Mouse (Mus musculus): ENCODE data around the gene Ndufa4l2. TPM values are rescaled to one million over a fixed set of nuclear protein-coding genes. Genes with fewer than 3 reads are reported as not detected.

The Ndufa4l2 gene
- polyA plus RNA-seq, 2 experiments from 2014 or later: not detected

DNA sequence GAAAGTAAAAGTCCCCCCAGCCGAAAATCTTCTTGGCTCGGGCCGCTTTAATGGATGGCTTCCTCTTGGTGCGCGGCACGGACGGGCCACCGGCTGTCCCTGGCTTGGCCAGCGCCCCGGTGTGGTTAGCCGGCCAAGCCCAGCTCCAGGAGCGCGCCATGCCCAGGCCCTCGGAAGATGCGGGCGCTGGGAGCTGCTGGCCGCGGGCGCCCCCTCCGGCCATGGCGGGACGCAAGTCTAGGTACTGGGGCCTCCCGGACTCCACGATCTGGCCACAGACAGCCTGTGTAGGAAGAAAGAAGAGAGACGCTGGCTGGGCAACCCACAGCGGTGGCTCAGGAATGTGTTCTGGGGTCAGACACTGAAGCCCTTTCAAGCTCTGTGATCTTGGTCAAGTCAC lies 11.9 kb downstream of the Ndufa4l2 start:
- no peak for ATAC-seq

- no peak for ATAC-seq
Observed at GRCm38 (mm10) chr10:127527481-127527880, 12.7 kb downstream of the Ndufa4l2 start.

DNA sequence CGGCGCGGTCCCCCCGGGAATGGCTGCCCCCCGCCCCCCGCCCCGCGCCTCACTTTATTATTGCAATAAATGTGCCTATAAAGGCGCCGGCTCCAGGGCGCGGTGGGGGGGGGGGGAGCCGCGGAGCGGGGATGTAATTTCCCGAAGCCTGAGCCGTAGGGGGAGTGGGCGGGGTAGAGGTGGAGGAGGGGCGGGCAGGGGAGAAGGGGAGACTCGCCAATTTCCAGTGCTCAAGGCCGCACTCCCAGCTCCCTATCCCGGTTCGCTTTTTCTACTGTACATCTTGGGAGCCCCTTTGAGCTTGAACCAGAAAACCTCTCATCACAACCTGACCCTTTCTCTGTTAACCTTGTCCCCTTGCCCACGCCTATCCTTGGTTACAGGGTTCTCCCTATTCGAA lies 16.2 kb downstream of the Ndufa4l2 start:
- no peak for ATAC-seq

DNA sequence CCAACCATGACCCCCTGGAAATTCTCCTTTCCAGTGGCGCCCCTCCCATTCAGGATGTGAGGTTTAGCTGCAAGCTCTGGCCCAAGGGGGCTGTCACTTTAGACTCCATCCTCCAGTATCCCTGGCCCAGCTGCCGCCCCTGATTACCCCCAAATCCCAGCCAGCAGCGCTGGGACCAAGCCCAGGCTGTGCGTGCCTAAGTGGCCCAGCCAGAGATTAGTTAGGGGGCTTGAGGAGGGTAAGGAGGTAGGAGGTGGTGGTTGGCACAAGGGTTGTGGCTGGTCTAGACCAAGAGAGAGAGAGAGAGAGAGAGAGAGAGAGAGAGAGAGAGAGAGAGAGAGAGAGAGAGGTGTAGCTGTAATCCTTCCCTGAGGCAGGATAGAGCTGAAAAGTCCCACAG lies 16.8 kb downstream of the Ndufa4l2 start:
- ATAC-seq: no peak

- ATAC-seq: no peak
Observed at GRCm38 (mm10) chr10:127534036-127534928, 19.5 kb downstream of the Ndufa4l2 start, which contains the start of gene Nxph4. Gene Nxph4, minus strand, starts transcription at chr10:127534559.

DNA sequence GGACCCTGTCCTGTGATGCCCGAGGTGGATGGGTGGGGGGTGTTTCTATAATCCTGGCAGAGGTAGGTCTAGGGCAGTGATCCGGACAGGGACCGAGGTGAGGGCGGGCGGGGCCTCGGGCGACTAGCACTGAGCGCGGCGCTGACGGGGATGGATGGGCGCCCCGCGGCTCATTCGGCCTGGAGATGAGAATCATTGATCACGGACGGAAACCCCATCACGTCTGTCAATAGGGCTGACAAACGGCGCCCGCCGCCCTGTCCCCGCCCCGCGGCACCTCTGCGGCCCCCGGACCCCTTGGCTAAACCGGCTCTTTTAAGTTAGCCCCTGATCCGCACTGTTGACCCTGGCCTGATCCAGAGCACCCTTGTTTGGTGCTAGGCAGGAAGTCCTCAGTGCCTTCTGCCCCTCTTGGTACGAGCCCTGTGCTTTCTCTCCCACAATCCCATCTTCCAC lies 20.2 kb downstream of the Ndufa4l2 start:
- no peak for ATAC-seq

- ATAC-seq: no peak
Observed at GRCm38 (mm10) chr10:127536586-127537314, 22.0 kb downstream of the Ndufa4l2 start.

DNA sequence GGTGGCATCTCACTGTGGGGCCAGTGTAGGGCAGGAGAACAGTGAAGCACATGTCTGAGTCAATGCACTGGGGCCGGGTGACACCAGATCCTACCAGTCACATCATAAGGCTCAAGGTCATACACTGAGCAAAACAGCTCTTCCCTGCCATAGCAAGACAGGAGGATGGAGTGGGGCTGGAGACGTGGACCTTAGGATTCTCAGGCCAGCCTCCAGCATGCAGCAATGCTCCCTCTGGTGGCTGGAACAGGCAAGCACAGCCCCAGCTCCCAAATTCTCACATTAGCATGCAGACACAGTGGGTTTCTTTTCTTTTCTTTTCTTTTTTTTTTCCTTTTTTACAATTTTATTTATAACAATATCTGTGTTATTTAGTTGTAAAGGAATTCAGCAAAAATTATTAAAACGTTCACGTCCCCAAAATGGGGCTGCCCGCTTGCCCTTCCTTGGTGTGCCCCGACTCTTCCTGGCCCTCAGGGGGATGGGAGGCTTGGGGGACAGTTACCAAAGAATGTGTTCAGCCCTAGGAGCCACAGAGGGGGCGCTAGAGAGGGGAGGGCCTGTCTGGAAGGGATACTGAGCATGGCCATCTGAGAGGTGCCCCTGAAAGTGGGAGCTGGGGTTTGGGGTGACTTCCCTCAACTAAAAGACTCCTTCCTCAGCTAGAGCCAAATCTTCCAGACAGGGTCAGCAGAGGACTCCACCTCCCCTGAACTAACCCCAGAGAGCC lies 23.3 kb downstream of the Ndufa4l2 start:
- peak; percentile 42 for ATAC-seq

GRCm38 (mm10) chr10:127541510-127541909 lies 26.7 kb downstream of the Ndufa4l2 start:
- ATAC-seq: no peak

DNA sequence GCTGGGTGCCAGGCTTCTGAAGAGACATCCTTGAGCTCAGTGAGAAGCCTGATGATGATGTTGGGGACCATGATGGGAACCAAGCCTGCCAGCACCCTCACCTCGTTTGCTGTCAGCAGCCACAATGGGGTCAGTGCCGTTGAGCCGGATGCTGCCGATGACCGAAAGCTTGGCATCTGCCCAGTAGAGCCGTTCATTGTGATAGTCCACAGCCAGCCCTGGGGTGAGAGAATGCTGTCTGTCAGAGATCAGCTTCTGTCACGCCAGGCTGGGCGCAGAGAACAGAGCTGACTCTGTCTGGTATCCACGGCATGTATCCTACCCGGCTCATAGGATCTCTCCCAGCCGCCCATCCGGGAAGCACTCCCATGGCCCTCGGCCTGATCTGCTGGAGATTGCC lies 27.3 kb downstream of the Ndufa4l2 start:
- no peak for ATAC-seq

- ATAC-seq: no peak
Observed at GRCm38 (mm10) chr10:127542720-127543119, 28.0 kb downstream of the Ndufa4l2 start.

DNA sequence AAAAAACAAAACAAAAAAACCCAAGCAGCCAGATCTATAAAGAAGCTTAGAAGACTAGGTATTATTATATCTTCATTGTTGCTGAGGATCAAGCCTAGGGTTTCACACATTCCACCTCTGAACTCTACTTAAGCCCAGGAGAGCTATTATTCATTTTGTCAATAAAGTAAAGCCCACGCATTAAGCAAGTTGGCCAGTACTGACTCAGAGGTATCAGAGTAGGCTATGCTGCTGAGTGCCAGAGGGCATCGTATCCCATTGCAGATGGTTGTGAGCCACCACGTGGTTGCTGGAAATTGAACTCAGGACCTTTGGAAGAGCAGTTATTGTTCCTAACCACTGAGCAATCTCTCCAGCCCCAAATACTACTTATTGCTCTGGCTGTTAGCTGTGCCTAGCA lies 29.1 kb downstream of the Ndufa4l2 start:
- ATAC-seq: no peak

- no peak for ATAC-seq
Observed at GRCm38 (mm10) chr10:127544375-127544774, 29.6 kb downstream of the Ndufa4l2 start.

DNA sequence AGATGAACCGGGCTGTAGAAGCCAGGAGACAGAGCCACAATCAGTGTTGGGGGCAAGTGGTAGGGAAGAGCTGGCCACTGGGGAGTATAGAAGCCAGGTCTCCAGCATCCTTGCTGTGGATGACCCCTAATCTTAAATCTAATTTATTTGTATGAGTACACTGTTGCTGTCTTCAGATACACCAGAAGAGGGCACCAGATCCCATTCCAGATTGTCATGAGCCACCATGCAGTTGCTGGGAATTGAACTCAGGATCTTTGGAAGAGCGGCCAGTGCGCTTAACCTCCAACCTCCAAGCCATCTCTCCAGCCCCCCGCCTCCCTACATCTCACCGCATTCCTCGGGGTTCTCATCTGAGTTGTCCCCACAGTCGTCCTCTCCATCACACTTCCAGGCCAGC lies 31.7 kb downstream of the Ndufa4l2 start:
- no peak for ATAC-seq

DNA sequence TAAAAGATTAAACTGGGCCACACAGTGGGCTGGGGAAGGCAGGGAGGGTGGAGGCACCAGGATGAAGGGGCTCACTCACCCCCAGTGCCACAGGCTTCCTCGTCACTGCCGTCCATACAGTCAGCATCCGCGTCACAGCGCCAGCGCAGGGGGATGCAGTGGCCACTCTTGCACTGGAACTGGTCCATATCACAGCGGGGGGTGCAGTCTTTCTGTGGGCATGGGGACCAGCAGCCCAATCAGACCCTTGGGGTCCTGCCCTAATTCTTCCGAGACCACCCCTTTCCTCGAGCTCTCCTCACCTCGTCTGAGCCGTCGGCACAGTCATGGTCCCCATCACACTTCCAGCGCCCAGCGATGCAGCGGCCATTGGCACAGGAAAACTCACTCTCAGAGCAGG lies 33.5 kb downstream of the Ndufa4l2 start:
- ATAC-seq: no peak

- no peak for ATAC-seq
Observed at GRCm38 (mm10) chr10:127549892-127550291, 35.1 kb downstream of the Ndufa4l2 start.

- ATAC-seq: no peak
Observed at GRCm38 (mm10) chr10:127555703-127556102, 40.9 kb downstream of the Ndufa4l2 start.

DNA sequence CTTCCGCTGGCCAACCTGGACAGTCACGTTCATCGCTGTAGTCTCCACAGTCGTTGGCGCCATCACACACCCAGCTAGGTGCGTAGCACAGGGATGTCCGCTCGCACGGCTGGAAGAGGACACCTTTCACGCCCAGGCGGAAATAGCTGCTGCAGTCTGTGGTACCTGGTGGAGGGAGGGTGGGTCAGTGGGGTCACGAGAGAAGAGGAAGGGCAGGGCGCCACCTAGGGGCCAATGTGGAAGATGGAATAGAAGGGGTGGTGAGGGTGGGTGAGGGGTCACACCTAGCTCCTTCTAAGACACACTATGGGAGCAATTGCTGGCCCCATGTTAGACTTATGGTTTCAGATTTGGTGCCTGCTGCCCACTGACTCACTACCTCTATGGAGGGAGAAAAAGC lies 42.6 kb downstream of the Ndufa4l2 start:
- no peak for ATAC-seq

- ATAC-seq: no peak
Observed at GRCm38 (mm10) chr10:127561145-127561544, 46.4 kb downstream of the Ndufa4l2 start.

DNA sequence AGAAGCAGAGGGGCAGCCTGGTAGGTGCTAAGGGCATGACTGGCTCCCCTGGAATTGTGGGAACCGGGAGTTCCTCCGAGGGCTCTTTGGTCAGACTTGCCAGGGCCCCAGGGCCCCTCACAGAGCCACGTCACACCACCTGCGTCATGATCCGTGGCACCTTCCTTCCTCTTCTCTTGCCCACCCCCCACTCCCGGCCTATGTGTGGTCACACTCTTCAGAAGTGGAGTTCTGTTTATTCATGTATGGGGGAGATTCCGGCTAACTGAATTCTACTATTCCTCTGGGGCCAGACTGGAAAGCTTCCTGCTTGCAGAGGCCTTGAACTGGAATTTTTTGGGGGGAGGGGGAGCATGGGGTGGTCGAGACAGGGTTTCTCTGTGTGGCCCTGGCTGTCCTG lies 49.1 kb downstream of the Ndufa4l2 start:
- ATAC-seq: no peak

- no peak for ATAC-seq
Observed at GRCm38 (mm10) chr10:127564301-127564700, 49.5 kb downstream of the Ndufa4l2 start.
